Mouse (Mus musculus) kidney, postnatal 10 days (tissue): ENCODE measurements at regions not wholly inside any gene's neighbourhood (a gene's known extent, or its start where the extent isn't known, plus 50 kb on each side); places are given as distances from the start of the nearest gene placed in this dataset.
A peak's percentile ranks its signal among the peaks of the same experiment; 100 is the strongest.

Experiments used
- DNase-seq: peaks from one replicate; pipeline ENCODE4 v3.0.0; 2021; ENCODE audit warnings: mixed read lengths

- DNase-seq: peak; percentile 23
These were observed 51.5 kb upstream of the Ryk start for GRCm38 (mm10) chr9:102782926-102783850.

GRCm38 (mm10) chr9:102784329-102785026 lies 50.2 kb upstream of the Ryk start:
- DNase-seq: peak; percentile 94
